Mouse (Mus musculus): ENCODE data around the gene Rfc4.
"Not testable (repeated sequence)": the region's sequence is repeated elsewhere in the genome, so short reads cannot be mapped to it uniquely, and the experiment has no call there.

Rfc4 gene

GRCm38 (mm10) chr16:23103038-23103745, 24.3 kb downstream of the Rfc4 start:
- DNase-seq (ENCODE audit: extremely low read depth, low read depth) = no peak

DNA sequence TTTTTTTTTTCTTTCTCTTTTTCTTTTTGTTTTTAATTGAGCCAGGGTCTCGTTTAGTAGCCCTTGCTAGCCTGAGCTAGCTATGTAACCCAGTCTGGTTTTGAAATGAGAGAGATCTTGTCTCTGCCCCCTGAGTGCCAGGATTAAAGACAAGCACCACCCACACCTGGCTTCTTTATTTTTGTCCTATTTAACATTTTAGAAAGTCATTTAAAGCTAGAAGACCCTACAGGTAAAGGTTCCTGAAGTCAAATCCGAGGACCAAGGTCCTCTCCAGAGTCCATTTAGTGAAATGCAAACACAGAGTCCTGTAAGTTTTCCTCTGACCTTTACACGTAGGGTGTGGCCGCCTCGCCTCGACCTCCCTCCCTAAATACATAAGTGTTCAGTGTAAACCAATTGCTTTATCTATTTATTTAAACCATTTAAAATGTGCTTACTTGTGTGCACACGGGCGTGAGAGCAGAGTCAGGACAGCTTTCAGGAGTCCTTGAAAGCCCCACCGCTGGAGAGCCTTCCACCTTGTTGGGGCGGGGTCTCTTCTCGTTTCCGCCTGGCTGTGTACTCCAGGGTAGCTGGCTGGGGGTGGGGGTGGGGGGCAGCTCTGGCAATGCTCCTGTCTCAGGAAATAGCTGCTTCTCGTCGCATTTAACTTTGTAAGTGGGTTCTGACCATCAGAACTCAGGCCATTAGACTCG, 25.0 kb downstream of the Rfc4 start:
- DNase-seq (ENCODE audit: extremely low read depth, low read depth) = no peak

GRCm38 (mm10) chr16:23100613-23101012, 26.9 kb downstream of the Rfc4 start:
- no peak for DNase-seq (ENCODE audit: extremely low read depth, low read depth)

DNA sequence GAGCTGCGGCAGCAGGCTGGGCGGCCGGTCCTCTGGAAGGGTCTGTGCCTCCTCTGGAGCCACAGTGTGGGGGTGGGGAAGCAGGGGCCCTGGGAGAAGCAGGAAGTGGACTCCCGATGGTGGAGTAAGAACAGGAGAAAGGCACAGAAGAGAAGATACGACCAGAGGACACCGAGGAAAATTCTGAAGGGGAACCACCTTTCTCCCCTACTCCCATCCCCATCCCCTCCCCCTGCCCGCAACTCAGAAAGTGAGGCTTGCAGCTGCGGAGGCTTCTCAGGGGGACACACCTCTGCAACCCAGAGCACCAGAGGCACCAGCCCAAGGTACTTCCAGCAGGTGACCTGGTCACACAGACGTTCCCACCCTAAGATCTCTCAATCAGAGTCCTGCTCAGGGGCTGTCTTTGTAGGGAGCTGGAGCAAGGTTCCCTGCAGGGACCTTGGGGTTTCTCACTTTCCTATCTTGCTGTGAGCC, 27.4 kb downstream of the Rfc4 start:
- no peak for DNase-seq (ENCODE audit: extremely low read depth, low read depth)

GRCm38 (mm10) chr16:23099632-23100031, 27.9 kb downstream of the Rfc4 start:
- no peak for DNase-seq (ENCODE audit: extremely low read depth, low read depth)

DNA sequence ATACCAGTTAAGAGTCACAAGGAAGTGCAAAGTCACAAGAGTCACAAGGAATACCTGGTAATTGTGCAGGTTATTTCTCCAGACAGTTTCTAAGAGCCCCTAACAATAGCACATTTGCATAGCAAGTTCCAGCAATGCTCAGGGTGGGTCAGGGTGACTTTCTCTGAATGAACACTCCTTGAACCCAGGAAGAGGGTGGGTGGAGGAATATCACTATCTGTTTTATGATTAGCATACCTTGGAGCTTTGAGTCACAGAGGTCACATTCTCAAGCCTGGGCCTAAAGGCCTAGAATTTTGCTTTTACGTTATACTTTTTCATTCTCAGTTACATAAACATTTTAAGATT, 29.5 kb downstream of the Rfc4 start:
- not testable (repeated sequence) for DNase-seq (ENCODE audit: extremely low read depth, low read depth)

DNA sequence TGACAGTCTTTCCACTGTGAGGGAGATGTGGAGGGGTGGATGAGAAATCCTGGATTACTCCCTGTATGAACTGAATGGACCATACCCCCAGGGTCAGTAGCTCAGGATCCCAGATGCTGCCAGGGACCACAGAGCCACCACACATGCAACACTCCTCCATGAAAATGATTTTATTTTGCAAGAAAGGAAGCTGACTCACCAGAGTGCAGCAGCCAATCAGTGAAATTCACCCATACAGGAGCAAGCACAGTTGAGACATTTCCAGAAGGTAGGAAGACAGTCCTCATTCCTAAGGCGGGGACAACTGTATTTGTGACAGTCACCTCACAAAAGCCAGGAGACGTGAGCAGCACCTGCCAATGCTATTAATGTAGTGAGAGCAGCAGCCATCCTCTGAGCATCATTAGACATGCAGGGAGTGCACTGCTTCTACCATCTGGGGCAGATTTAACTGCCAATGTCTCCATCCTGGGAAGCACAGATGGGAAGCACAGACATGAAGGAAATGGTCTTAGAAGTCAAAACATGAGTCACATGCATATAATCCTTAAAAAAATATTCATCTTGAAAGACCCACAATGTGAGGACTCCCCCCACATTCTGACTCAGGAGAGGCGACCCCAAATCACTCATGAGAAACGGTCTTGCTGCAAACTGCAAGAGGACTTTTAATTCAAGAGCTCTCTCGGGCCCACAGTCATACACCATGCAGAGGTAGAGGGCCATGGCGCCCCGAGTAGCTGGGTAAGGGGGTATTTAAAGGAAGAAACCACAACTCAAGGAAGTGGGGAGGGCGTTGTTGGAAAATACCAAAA, 30.0 kb downstream of the Rfc4 start:
- DNase-seq (ENCODE audit: extremely low read depth, low read depth) = not testable (repeated sequence)

- DNase-seq (ENCODE audit: extremely low read depth, low read depth) = not testable (repeated sequence)
Measured at GRCm38 (mm10) chr16:23096886-23097285, 30.7 kb downstream of the Rfc4 start.

DNA sequence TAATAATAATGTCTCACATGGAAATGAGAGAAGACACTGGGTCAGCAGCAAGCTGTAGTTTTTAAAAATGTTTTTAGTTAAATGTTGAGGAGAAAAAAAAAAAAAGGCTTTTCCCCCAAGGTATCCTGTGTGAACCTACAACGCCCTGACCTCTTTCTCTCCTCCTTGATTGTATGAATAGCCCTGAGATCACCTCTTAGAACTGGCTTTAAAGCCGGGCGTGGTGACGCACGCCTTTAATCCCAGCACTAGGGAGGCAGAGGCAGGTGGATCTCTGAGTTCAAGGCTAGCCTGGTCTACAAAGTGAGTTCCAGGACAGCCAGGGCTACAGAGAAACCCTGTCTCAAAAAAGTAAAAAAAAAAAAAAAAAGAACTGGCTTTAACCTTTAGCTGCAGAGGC, 32.0 kb downstream of the Rfc4 start:
- not testable (repeated sequence) for DNase-seq (ENCODE audit: extremely low read depth, low read depth)

DNA sequence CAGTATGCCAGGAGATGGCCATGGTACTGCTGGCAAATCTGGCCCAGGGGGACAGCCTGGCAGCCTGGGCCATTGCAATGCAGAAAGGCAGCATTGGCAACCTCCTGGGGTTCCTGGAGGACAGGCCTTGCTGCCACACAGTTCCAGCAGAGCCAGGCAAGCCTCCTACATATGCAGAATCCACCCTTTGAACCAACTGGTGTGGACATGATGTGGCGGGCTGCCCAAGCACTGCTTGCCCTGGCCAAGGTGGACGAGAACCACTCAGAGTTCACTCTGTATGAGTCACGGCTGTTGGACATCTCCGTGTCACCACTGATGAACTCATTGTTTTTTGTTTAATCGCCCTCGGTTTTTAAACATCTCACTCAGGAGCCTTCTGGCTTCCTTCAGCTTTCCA, 33.4 kb downstream of the Rfc4 start:
- DNase-seq (ENCODE audit: extremely low read depth, low read depth) = no peak

- no peak for DNase-seq (ENCODE audit: extremely low read depth, low read depth)
Measured at GRCm38 (mm10) chr16:23093321-23093953, 34.1 kb downstream of the Rfc4 start.

GRCm38 (mm10) chr16:23091345-23091744, 36.2 kb downstream of the Rfc4 start:
- DNase-seq (ENCODE audit: extremely low read depth, low read depth) = not testable (repeated sequence)

GRCm38 (mm10) chr16:23088491-23088890, 39.0 kb downstream of the Rfc4 start:
- DNase-seq (ENCODE audit: extremely low read depth, low read depth) = not testable (repeated sequence)

GRCm38 (mm10) chr16:23087712-23088111, 39.8 kb downstream of the Rfc4 start:
- peak; percentile 17 for DNase-seq (ENCODE audit: extremely low read depth, low read depth)

DNA sequence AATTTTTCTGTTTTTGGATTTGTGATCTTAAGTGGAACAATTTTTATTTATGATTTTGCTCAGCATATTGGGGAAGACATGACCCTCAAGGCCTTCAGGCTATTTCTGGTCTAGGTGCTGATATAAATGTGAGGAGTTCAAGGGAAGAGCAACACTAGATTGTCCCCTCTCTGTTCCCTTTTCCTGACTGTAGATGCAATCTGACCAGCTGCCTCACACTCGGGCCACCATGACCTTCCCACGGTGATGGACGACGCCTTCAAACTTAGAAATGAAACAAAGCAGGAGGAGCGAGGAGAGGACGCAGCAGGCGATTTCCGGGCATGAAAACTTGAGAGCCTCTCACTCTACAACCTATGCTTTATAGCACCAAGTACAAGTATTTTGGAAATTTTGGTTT, 40.4 kb downstream of the Rfc4 start:
- not testable (repeated sequence) for DNase-seq (ENCODE audit: extremely low read depth, low read depth)

- not testable (repeated sequence) for DNase-seq (ENCODE audit: extremely low read depth, low read depth)
Measured at GRCm38 (mm10) chr16:23077516-23077915, 50.0 kb downstream of the Rfc4 start.

All from MEL-GATA-1-ER (cell line).